Mouse (Mus musculus) neural tube, embryonic 12.5 days (tissue): ENCODE measurements around the gene Rrad. TPM values are rescaled to one million over a fixed set of nuclear protein-coding genes. Genes with fewer than 3 reads are reported as not detected.
A peak's percentile ranks its signal among the peaks of the same experiment; 100 is the strongest.
"Not testable (repeated sequence)": the region's sequence is repeated elsewhere in the genome, so short reads cannot be mapped to it uniquely, and the experiment has no call there.

Source experiments
- ATAC-seq: fragments of 200-750 bp; cut with Nextera tagmentation; 2 replicates; pipeline ENCODE4 v1.8.0; 2017; ENCODE audit warnings: low read depth, mild to moderate bottlenecking, moderate TSS enrichment, moderate library complexity; ENCODE audit not compliant: low FRiP score
- H3K27ac ChIP-seq: fragments of 300-500 bp; sonication (generic); 2 replicates; pipeline ENCODE4 v1.5.1; 2016
- H3K27me3 ChIP-seq: fragments of 300-500 bp; sonication (generic); replicated peaks from 2 replicates; pipeline ENCODE4 v1.6.1; 2016; ENCODE audit warnings: mild to moderate bottlenecking
- H3K36me3 ChIP-seq: fragments of 300-500 bp; sonication (generic); 2 replicates; pipeline ENCODE4 v1.6.1; 2016; ENCODE audit warnings: mild to moderate bottlenecking
- H3K4me1 ChIP-seq: fragments of 300-500 bp; sonication (generic); 2 replicates; pipeline ENCODE4 v1.6.1; 2016
- H3K4me2 ChIP-seq: fragments of 300-500 bp; sonication (generic); replicated peaks from 2 replicates; pipeline ENCODE4 v1.6.1; 2016; ENCODE audit warnings: mild to moderate bottlenecking
- H3K4me3 ChIP-seq: fragments of 300-500 bp; sonication (generic); 2 replicates; pipeline ENCODE4 v1.5.1; 2016
- H3K9ac ChIP-seq: fragments of 300-500 bp; sonication (generic); 2 replicates; pipeline ENCODE4 v1.6.1; 2016; ENCODE audit warnings: mild to moderate bottlenecking
- H3K9me3 ChIP-seq: fragments of 300-500 bp; sonication (generic); 2 replicates; pipeline ENCODE4 v1.6.1; 2016; ENCODE audit warnings: mild to moderate bottlenecking
- WGBS: fragments of 180-500 bp; shearing (Covaris S2); methylation state at CpG from one replicate; pipeline ENCODE4 v1.1.7; 2016; 5-methylcytosine and 5-hydroxymethylcytosine counted together
- polyA plus RNA-seq: library from polyadenylated mRNA; unstranded; fragments of >200 nt; fragmentation: Nextera tagmentation; extraction: Ambion mirVana; gene quantifications from 2 replicates; pipeline ENCODE4 v1.2.1, GENCODE M21; 2016

Rrad gene
- 3.5 and 6.0 TPM in 2 replicates for polyA plus RNA-seq

- peaks cover 23% of the 10 kb centered on the region for H3K27me3 ChIP-seq
- H3K4me3 ChIP-seq: peak within 1 kb of the TSS; percentile 34
- peaks cover 5% of the 10 kb centered on the region; the same call in 1 of the 2 replicates for H3K4me1 ChIP-seq
- no peak within 1 kb of the TSS for H3K27ac ChIP-seq
- peaks cover 6% of the 10 kb centered on the region; the same call in 1 of the 2 replicates for H3K36me3 ChIP-seq
- H3K9ac ChIP-seq: peak within 1 kb of the TSS; percentile 29
- no peaks in the 10 kb centered on the region for H3K9me3 ChIP-seq
- 1% methylated on average over 28 of the region's 28 CpGs for WGBS
- peak within 1 kb of the TSS; percentile 75 for H3K4me2 ChIP-seq
- ATAC-seq: peak; percentile 54
Measured at GRCm38 (mm10) chr8:104630981-104631663, at the start of gene Rrad. Gene Rrad (minus strand): TSS chr8:104631327.

- no peak overlapping the region for H3K27ac ChIP-seq
- H3K27me3 ChIP-seq: no peaks in the 10 kb centered on the region
- WGBS: 71% methylated on average over 4 of the region's 4 CpGs
- H3K4me1 ChIP-seq: no peaks in the 10 kb centered on the region
- H3K9me3 ChIP-seq: no peaks in the 10 kb centered on the region
- H3K4me2 ChIP-seq: no peak overlapping the region
- no peaks in the 10 kb centered on the region for H3K36me3 ChIP-seq
- no peak overlapping the region for H3K4me3 ChIP-seq
- ATAC-seq: no peak
- H3K9ac ChIP-seq: no peak overlapping the region
Measured at GRCm38 (mm10) chr8:104655614-104656013, 24.5 kb upstream of the Rrad start.

- Histone ChIP-seq H3K4me1 (no peaks in the 10 kb centered on the region), H3K9me3 (no peaks in the 10 kb centered on the region), H3K27me3 (no peaks in the 10 kb centered on the region), H3K36me3 (no peaks in the 10 kb centered on the region), H3K9ac (no peak overlapping the region), H3K27ac (no peak overlapping the region), H3K4me2 (no peak overlapping the region), H3K4me3 (no peak overlapping the region)
- WGBS: 4% methylated on average over 3 of the region's 3 CpGs
- ATAC-seq: peak; percentile 79
Measured at GRCm38 (mm10) chr8:104654984-104655383, 23.9 kb upstream of the Rrad start.

- peaks cover 19% of the 10 kb centered on the region for H3K4me1 ChIP-seq
- 75% methylated on average over 3 of the region's 3 CpGs for WGBS
- H3K4me2 ChIP-seq, H3K27me3 ChIP-seq, H3K27ac ChIP-seq, ATAC-seq, H3K36me3 ChIP-seq, H3K9ac ChIP-seq, H3K4me3 ChIP-seq, H3K9me3 ChIP-seq: not testable (repeated sequence)
Measured at GRCm38 (mm10) chr8:104644187-104644586, 13.1 kb upstream of the Rrad start.

GRCm38 (mm10) chr8:104642324-104642654, 11.2 kb upstream of the Rrad start:
- Histone ChIP-seq H3K36me3 (peaks cover 16% of the 10 kb centered on the region), H3K27me3 (no peaks in the 10 kb centered on the region), H3K4me2 (peak overlapping the region; percentile 91), H3K9me3 (no peaks in the 10 kb centered on the region), H3K4me1 (peaks cover 19% of the 10 kb centered on the region), H3K9ac (peak overlapping the region; percentile 75), H3K27ac (no peak overlapping the region; the same call in 1 of the 2 replicates), H3K4me3 (peak overlapping the region; percentile 79)
- peak; percentile 18; the same call in 1 of the 2 replicates for ATAC-seq
- WGBS: 72% methylated on average over 6 of the region's 6 CpGs

- no peaks in the 10 kb centered on the region for H3K9me3 ChIP-seq
- peaks cover 16% of the 10 kb centered on the region for H3K36me3 ChIP-seq
- H3K27me3 ChIP-seq: no peaks in the 10 kb centered on the region
- H3K4me1 ChIP-seq: peaks cover 19% of the 10 kb centered on the region
- WGBS: under 1% methylated on average over 66 of the region's 66 CpGs
- H3K4me2 ChIP-seq: peak within 1 kb of the TSS; percentile 91
- H3K4me3 ChIP-seq: peak within 1 kb of the TSS; percentile 79
- ATAC-seq: peak; percentile 98
- peak within 1 kb of the TSS; percentile 75 for H3K9ac ChIP-seq
- peak within 1 kb of the TSS; percentile 27; the same call in 1 of the 2 replicates for H3K27ac ChIP-seq
Measured at GRCm38 (mm10) chr8:104641426-104642323, 10.5 kb upstream of the Rrad start, which contains the start of gene Ciao2b. Gene Ciao2b (minus strand): TSS chr8:104641965.

GRCm38 (mm10) chr8:104640831-104641370, 9.8 kb upstream of the Rrad start:
- peaks cover 19% of the 10 kb centered on the region for H3K4me1 ChIP-seq
- H3K4me3 ChIP-seq: peak overlapping the region; percentile 79
- no peak overlapping the region for H3K27ac ChIP-seq
- H3K36me3 ChIP-seq: peaks cover 17% of the 10 kb centered on the region
- H3K9me3 ChIP-seq: no peaks in the 10 kb centered on the region
- peak overlapping the region; percentile 75 for H3K9ac ChIP-seq
- H3K4me2 ChIP-seq: peak overlapping the region; percentile 91
- no peaks in the 10 kb centered on the region for H3K27me3 ChIP-seq
- WGBS: 13% methylated on average over 25 of the region's 25 CpGs
- ATAC-seq: no peak; the same call in 1 of the 2 replicates

GRCm38 (mm10) chr8:104640241-104640640, 9.1 kb upstream of the Rrad start:
- Histone ChIP-seq H3K4me2 (peak overlapping the region; percentile 91), H3K27me3 (no peaks in the 10 kb centered on the region), H3K36me3 (peaks cover 22% of the 10 kb centered on the region), H3K9me3 (no peaks in the 10 kb centered on the region), H3K27ac (no peak overlapping the region), H3K4me3 (peak overlapping the region; percentile 79; the same call in 1 of the 2 replicates), H3K4me1 (peaks cover 19% of the 10 kb centered on the region), H3K9ac (peak overlapping the region; percentile 75)
- no peak for ATAC-seq
- WGBS: 86% methylated on average over 7 of the region's 7 CpGs

GRCm38 (mm10) chr8:104638010-104638409, 6.9 kb upstream of the Rrad start:
- no peak overlapping the region for H3K27ac ChIP-seq
- no peak for ATAC-seq
- no peaks in the 10 kb centered on the region for H3K9me3 ChIP-seq
- H3K4me2 ChIP-seq: no peak overlapping the region
- H3K27me3 ChIP-seq: no peaks in the 10 kb centered on the region
- H3K4me1 ChIP-seq: peaks cover 19% of the 10 kb centered on the region
- H3K4me3 ChIP-seq: no peak overlapping the region
- H3K36me3 ChIP-seq: peaks cover 22% of the 10 kb centered on the region
- no peak overlapping the region for H3K9ac ChIP-seq
- whole genome bisulfite sequencing: 95% methylated on average over 6 of the region's 6 CpGs

- Histone ChIP-seq H3K4me3 (no peak overlapping the region), H3K9me3 (no peaks in the 10 kb centered on the region), H3K4me2 (no peak overlapping the region), H3K27ac (no peak overlapping the region), H3K9ac (no peak overlapping the region), H3K27me3 (peaks cover 14% of the 10 kb centered on the region), H3K36me3 (peaks cover 22% of the 10 kb centered on the region), H3K4me1 (peaks cover 7% of the 10 kb centered on the region)
- no peak for ATAC-seq
- whole genome bisulfite sequencing: 88% methylated on average over 3 of the region's 3 CpGs
Measured at GRCm38 (mm10) chr8:104635004-104635710, 4.0 kb upstream of the Rrad start.

GRCm38 (mm10) chr8:104633156-104633744, 2.1 kb upstream of the Rrad start:
- H3K4me3 ChIP-seq: no peak overlapping the region
- H3K4me1 ChIP-seq: peaks cover 5% of the 10 kb centered on the region; the same call in 1 of the 2 replicates
- WGBS: 71% methylated on average over 9 of the region's 9 CpGs
- H3K9me3 ChIP-seq: no peaks in the 10 kb centered on the region
- no peak overlapping the region for H3K27ac ChIP-seq
- peaks cover 8% of the 10 kb centered on the region; the same call in 1 of the 2 replicates for H3K36me3 ChIP-seq
- H3K4me2 ChIP-seq: no peak overlapping the region
- ATAC-seq: no peak
- H3K27me3 ChIP-seq: peaks cover 23% of the 10 kb centered on the region
- no peak overlapping the region for H3K9ac ChIP-seq
